Mouse (Mus musculus) brain, embryonic 14.5 days (tissue): ENCODE data around the gene Lamc1. TPM values are rescaled to one million over a fixed set of nuclear protein-coding genes. Genes with fewer than 3 reads are reported as not detected.

Experiments
- DNase-seq: peaks from one replicate; pipeline ENCODE4 v3.0.0-alpha.2; 2011; ENCODE audit warnings: low read depth
- CTCF ChIP-seq: fragments of 200-500 bp; IDR thresholded peaks from 2 replicates; pipeline ENCODE4 v1.5.1; 2012; ENCODE audit warnings: inconsistent platforms, mild to moderate bottlenecking, moderate library complexity, borderline replicate concordance; ENCODE audit not compliant: insufficient read depth, insufficient read length; ENCODE audit errors: extremely low read depth
- POLR2A ChIP-seq: fragments of 200-500 bp; IDR thresholded peaks from 2 replicates; pipeline ENCODE4 v1.6.1; 2012; ENCODE audit warnings: mild to moderate bottlenecking, inconsistent platforms, borderline replicate concordance; ENCODE audit not compliant: poor library complexity, insufficient read depth, insufficient read length, severe bottlenecking; ENCODE audit errors: extremely low read depth
- polyA plus RNA-seq: library from polyadenylated mRNA; depleted of rRNA; stranded (reverse); fragments of >200 nt; gene quantifications from 2 replicates; pipeline ENCODE4 v1.2.3, GENCODE M21; 2012

Gene Lamc1
- polyA plus RNA-seq, 1 experiment, result 57.6 TPM

GRCm38 (mm10) chr1:153241346-153241745 lies 91.2 kb downstream of the Lamc1 start:
- DNase-seq, result no peak
- TF ChIP-seq POLR2A, result no peak
- TF ChIP-seq CTCF, result no peak

GRCm38 (mm10) chr1:153235576-153235975 lies 97.0 kb downstream of the Lamc1 start:
- TF ChIP-seq POLR2A (no peak), CTCF (no peak)
- DNase-seq, result no peak

GRCm38 (mm10) chr1:153231681-153232080 lies 100.9 kb downstream of the Lamc1 start:
- no peak for DNase-seq
- TF ChIP-seq CTCF (no peak), POLR2A (no peak)

GRCm38 (mm10) chr1:153227916-153228315 lies 104.7 kb downstream of the Lamc1 start:
- TF ChIP-seq CTCF (no peak), POLR2A (no peak)

GRCm38 (mm10) chr1:153227096-153227495 lies 105.5 kb downstream of the Lamc1 start:
- no peak for DNase-seq
- TF ChIP-seq POLR2A, result no peak
- no peak for TF ChIP-seq CTCF

More at GRCm38 (mm10) chr1:153227916-153228315, 104.7 kb downstream of the Lamc1 start:
- no peak for DNase-seq

- TF ChIP-seq CTCF, result no peak
- no peak for TF ChIP-seq POLR2A
- DNase-seq, result no peak
Measured at GRCm38 (mm10) chr1:153225786-153226725, 106.5 kb downstream of the Lamc1 start.

GRCm38 (mm10) chr1:153224331-153224730 lies 108.3 kb downstream of the Lamc1 start:
- peak; percentile 21 for DNase-seq
- no peak for TF ChIP-seq POLR2A
- no peak for TF ChIP-seq CTCF

GRCm38 (mm10) chr1:153219376-153219775 lies 113.2 kb downstream of the Lamc1 start:
- TF ChIP-seq POLR2A, result no peak
- no peak for TF ChIP-seq CTCF
- DNase-seq, result peak; percentile 63

- no peak for DNase-seq
- TF ChIP-seq POLR2A (no peak), CTCF (no peak)
Measured at GRCm38 (mm10) chr1:153216516-153216915, 116.1 kb downstream of the Lamc1 start.

- no peak for TF ChIP-seq CTCF
- no peak for TF ChIP-seq POLR2A
- no peak for DNase-seq
Measured at GRCm38 (mm10) chr1:153215676-153216075, 116.9 kb downstream of the Lamc1 start.

- TF ChIP-seq POLR2A (no peak), CTCF (no peak)
- no peak for DNase-seq
Measured at GRCm38 (mm10) chr1:153210992-153211391, 121.6 kb downstream of the Lamc1 start.

- TF ChIP-seq POLR2A (no peak), CTCF (no peak)
- no peak for DNase-seq
Measured at GRCm38 (mm10) chr1:153210198-153210597, 122.4 kb downstream of the Lamc1 start.
